Mouse (Mus musculus) mouse trophoblast stem cell (cell line): ENCODE measurements at regions not wholly inside any gene's neighbourhood (a gene's known extent, or its start where the extent isn't known, plus 50 kb on each side); places are given as distances from the start of the nearest gene placed in this dataset.

Source experiments
- in situ Hi-C, 2 experiments: fragments of 300-500 bp; cut with MseI, MboI; formaldehyde crosslinking; loops; 2 replicates in 1 of 2; 3 replicates in 1 of 2; pipeline ENCODE4 v1.15.1; 2025

GRCm38 (mm10) chr17:68057264-68057663 lies 53.3 kb upstream of the Arhgap28 start:
- in situ Hi-C loops: no loop called here

- in situ Hi-C loops: no loop called here
These were observed 56.5 kb upstream of the Arhgap28 start for GRCm38 (mm10) chr17:68060455-68060854.

GRCm38 (mm10) chr17:68065751-68066150 lies 61.8 kb upstream of the Arhgap28 start:
- in situ Hi-C loops: no loop called here

GRCm38 (mm10) chr17:68066204-68066603 lies 62.3 kb upstream of the Arhgap28 start:
- in situ Hi-C loops: no loop called here

- in situ Hi-C loops: no loop called here
These were observed 65.1 kb upstream of the Arhgap28 start for GRCm38 (mm10) chr17:68069008-68069407.

- in situ Hi-C loops: no loop called here
These were observed 65.6 kb upstream of the Arhgap28 start for GRCm38 (mm10) chr17:68069484-68069883.

- in situ Hi-C loops: no loop called here
These were observed 67.6 kb upstream of the Arhgap28 start for GRCm38 (mm10) chr17:68071472-68071871.

- in situ Hi-C loops: no loop called here
These were observed 71.8 kb upstream of the Arhgap28 start for GRCm38 (mm10) chr17:68075712-68076111.

- in situ Hi-C loops: no loop called here
These were observed 74.8 kb upstream of the Arhgap28 start for GRCm38 (mm10) chr17:68078709-68079108.

GRCm38 (mm10) chr17:68084446-68084845 lies 80.5 kb upstream of the Arhgap28 start:
- in situ Hi-C loops: no loop called here

- in situ Hi-C loops: no loop called here
These were observed 83.2 kb upstream of the Arhgap28 start for GRCm38 (mm10) chr17:68087149-68087548.

GRCm38 (mm10) chr17:68089179-68089578 lies 85.3 kb upstream of the Arhgap28 start:
- in situ Hi-C loops: no loop called here

- in situ Hi-C loops: no loop called here
These were observed 85.9 kb upstream of the Arhgap28 start for GRCm38 (mm10) chr17:68089830-68090229.

- in situ Hi-C loops: no loop called here
These were observed 93.1 kb upstream of the Arhgap28 start for GRCm38 (mm10) chr17:68096982-68097381.

GRCm38 (mm10) chr17:68097436-68097835 lies 93.5 kb upstream of the Arhgap28 start:
- in situ Hi-C loops: no loop called here

GRCm38 (mm10) chr17:68100093-68100492 lies 96.2 kb upstream of the Arhgap28 start:
- in situ Hi-C loops: no loop called here

GRCm38 (mm10) chr17:68103346-68103745 lies 99.4 kb upstream of the Arhgap28 start:
- in situ Hi-C loops: no loop called here

- in situ Hi-C loops: no loop called here
These were observed 102.4 kb upstream of the Arhgap28 start for GRCm38 (mm10) chr17:68106366-68106765.

GRCm38 (mm10) chr17:68107875-68108274 lies 104.0 kb upstream of the Arhgap28 start:
- in situ Hi-C loops: no loop called here

- in situ Hi-C loops: no loop called here
These were observed 108.0 kb upstream of the Arhgap28 start for GRCm38 (mm10) chr17:68111834-68112473.

GRCm38 (mm10) chr17:68112763-68113330 lies 108.9 kb upstream of the Arhgap28 start:
- in situ Hi-C loops: no loop called here

- in situ Hi-C loops: no loop called here
These were observed 111.7 kb upstream of the Arhgap28 start for GRCm38 (mm10) chr17:68115599-68115998.

GRCm38 (mm10) chr17:68119055-68119698 lies 115.3 kb upstream of the Arhgap28 start:
- in situ Hi-C loops: no loop called here
